Mouse (Mus musculus): ENCODE data around the gene Tgif1. TPM values are rescaled to one million over a fixed set of nuclear protein-coding genes. Genes with fewer than 3 reads are reported as not detected.

Tgif1 gene
- polyA plus RNA-seq (2015; fragmentation: Nextera tagmentation; extraction: Ambion mirVana): 95.5 TPM in 2 replicates

DNA sequence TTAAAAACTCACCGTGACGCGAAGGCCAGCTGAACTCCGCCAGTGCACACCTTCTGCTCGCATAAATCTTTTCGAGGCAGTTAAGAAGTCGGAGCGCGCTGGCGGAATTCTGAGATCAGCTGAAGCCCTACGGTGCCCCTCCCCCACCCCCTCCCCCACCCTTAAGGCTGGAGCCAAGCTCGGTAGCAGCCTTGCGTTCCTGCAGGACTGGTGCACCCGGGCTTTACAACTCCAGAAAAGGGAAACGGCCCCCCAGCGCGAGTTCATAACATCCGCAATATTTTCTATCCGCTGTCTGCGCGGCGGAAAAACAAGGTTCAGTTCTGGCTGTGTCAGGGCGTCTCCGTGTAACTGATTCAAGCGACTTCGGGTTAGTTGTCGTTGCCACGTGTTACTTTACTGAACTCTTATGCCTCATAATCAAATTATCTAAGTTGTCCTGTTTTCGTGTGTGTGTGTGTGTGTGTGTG, at the start of gene Tgif1:
Tgif1 (minus strand) TSS at position 111 of the 470 bp plus-strand sequence.
- H3K4me3 ChIP-seq: peak within 1 kb of the TSS; percentile 76
- H3K27ac ChIP-seq: peak within 1 kb of the TSS; percentile 99
- under 1% methylated on average over 29 of the region's 29 CpGs for WGBS
- no peaks in the 10 kb centered on the region for H3K9me3 ChIP-seq
- ATAC-seq (ENCODE audit: insufficient number of reproducible peaks, insufficient read depth, low FRiP score, low TSS enrichment, low read depth): no peak
- no peaks in the 10 kb centered on the region for H3K27me3 ChIP-seq
- peak within 1 kb of the TSS; percentile 89 for H3K4me2 ChIP-seq
- H3K9ac ChIP-seq: peak within 1 kb of the TSS; percentile 95
- H3K4me1 ChIP-seq: peaks cover 10% of the 10 kb centered on the region; the same call in 1 of the 2 replicates
- no peaks in the 10 kb centered on the region for H3K36me3 ChIP-seq

DNA sequence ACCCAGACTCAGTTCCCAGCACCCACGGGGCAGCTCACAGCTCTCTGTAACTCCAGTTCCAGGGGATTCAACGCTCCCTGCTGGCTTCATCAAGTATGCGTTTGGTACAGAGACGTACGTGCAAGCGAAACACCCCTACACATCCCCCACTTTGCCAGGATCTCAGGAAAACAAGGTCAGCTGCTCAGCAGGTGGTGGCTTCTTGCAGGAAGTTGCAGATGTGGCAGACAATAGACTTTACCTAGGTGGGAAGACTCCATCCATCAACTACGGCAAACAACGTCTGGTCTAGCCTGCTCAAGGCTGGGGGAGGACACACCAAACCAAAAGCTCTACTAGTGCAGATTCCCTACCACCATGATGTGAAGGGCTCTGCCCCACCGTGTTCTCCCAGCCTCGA, 47.3 kb upstream of the Tgif1 start:
- no peaks in the 10 kb centered on the region for H3K36me3 ChIP-seq
- no peaks in the 10 kb centered on the region for H3K4me1 ChIP-seq
- WGBS: 80% methylated on average over 10 of the region's 10 CpGs
- no peaks in the 10 kb centered on the region for H3K27me3 ChIP-seq
- no peak overlapping the region for H3K9ac ChIP-seq
- no peaks in the 10 kb centered on the region for H3K9me3 ChIP-seq
- ATAC-seq (ENCODE audit: insufficient number of reproducible peaks, insufficient read depth, low FRiP score, low TSS enrichment, low read depth): no peak
- H3K4me3 ChIP-seq: no peak overlapping the region
- no peak overlapping the region for H3K4me2 ChIP-seq
- H3K27ac ChIP-seq: no peak overlapping the region

DNA sequence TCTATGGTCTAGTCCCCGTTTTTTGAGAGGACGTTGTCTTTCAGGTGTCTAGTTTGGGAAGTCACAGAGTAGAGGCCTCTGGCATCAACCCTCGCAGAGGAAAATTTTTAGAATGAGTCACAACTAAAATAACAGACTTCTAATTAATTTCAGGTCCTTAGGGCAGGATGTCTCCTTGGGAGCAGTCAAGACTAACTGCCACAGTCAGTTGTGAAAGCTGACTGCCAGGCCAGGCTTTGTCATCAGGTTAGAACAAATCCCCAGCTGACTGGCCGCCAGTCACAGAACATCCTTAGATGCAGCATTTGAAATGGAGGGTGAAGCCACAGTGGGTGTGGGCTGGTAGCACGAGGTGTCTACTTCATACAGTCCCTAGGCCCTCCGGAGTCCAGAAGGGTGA, 46.3 kb upstream of the Tgif1 start:
- no peak for ATAC-seq (ENCODE audit: insufficient number of reproducible peaks, insufficient read depth, low FRiP score, low TSS enrichment, low read depth)

DNA sequence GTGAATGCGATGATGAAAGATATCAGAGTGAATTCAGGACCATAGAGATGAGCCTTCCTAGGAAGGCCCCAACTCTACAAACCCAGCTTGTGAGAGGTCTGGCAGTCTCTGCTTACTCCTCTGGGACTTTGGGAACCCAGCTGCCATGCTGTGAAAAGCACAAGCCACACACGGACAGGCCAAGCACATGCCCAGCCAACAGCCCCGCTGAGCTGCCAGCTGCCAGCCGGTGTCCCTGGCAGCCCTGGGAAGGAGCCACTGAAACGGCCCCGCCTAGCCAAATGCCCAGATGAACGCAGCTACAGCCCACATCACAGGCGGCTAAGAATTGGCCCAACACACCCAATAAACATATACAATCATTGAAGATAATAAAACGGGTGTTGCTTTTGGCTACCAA, 41.5 kb upstream of the Tgif1 start:
- 88% methylated on average over 9 of the region's 9 CpGs for WGBS
- ATAC-seq (ENCODE audit: insufficient number of reproducible peaks, insufficient read depth, low FRiP score, low TSS enrichment, low read depth): no peak
- H3K27ac ChIP-seq: no peak overlapping the region
- no peaks in the 10 kb centered on the region for H3K27me3 ChIP-seq
- H3K4me2 ChIP-seq: no peak overlapping the region
- H3K9ac ChIP-seq: no peak overlapping the region
- no peak overlapping the region for H3K4me3 ChIP-seq
- H3K36me3 ChIP-seq: no peaks in the 10 kb centered on the region
- no peaks in the 10 kb centered on the region for H3K9me3 ChIP-seq
- H3K4me1 ChIP-seq: peaks cover 9% of the 10 kb centered on the region

More for the DNA sequence above, 46.3 kb upstream of the Tgif1 start:
- no peaks in the 10 kb centered on the region for H3K9me3 ChIP-seq
- H3K4me3 ChIP-seq: no peak overlapping the region
- 74% methylated on average over 6 of the region's 6 CpGs for WGBS
- H3K27ac ChIP-seq: no peak overlapping the region
- H3K27me3 ChIP-seq: no peaks in the 10 kb centered on the region
- H3K4me2 ChIP-seq: no peak overlapping the region
- no peaks in the 10 kb centered on the region for H3K36me3 ChIP-seq
- no peak overlapping the region for H3K9ac ChIP-seq
- no peaks in the 10 kb centered on the region for H3K4me1 ChIP-seq

DNA sequence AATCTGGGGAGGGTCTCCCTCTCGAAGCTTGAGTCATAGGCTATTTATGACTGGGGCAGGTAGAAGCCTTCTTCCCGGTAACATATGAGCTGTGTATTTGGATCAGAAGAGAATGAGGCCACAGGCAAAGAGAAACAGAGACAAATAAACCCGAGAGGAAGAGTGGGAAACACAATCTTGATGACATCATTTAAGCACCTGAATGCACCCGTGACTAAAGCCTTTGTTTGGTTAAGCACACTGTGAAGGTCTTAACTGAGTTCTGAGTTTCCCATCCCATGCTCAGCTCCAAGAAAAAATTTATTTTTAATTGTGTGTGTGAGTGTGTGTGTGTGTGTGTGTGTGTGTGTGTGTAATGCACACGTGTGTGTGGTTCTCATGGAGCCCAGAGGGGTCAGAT, 39.8 kb upstream of the Tgif1 start:
- H3K27me3 ChIP-seq: no peaks in the 10 kb centered on the region
- H3K27ac ChIP-seq: no peak overlapping the region
- no peak overlapping the region for H3K4me3 ChIP-seq
- H3K9me3 ChIP-seq: no peaks in the 10 kb centered on the region
- H3K4me2 ChIP-seq: no peak overlapping the region
- no peaks in the 10 kb centered on the region for H3K36me3 ChIP-seq
- H3K4me1 ChIP-seq: peaks cover 9% of the 10 kb centered on the region
- ATAC-seq (ENCODE audit: insufficient number of reproducible peaks, insufficient read depth, low FRiP score, low TSS enrichment, low read depth): no peak
- WGBS: 61% methylated on average over 5 of the region's 5 CpGs
- H3K9ac ChIP-seq: no peak overlapping the region

DNA sequence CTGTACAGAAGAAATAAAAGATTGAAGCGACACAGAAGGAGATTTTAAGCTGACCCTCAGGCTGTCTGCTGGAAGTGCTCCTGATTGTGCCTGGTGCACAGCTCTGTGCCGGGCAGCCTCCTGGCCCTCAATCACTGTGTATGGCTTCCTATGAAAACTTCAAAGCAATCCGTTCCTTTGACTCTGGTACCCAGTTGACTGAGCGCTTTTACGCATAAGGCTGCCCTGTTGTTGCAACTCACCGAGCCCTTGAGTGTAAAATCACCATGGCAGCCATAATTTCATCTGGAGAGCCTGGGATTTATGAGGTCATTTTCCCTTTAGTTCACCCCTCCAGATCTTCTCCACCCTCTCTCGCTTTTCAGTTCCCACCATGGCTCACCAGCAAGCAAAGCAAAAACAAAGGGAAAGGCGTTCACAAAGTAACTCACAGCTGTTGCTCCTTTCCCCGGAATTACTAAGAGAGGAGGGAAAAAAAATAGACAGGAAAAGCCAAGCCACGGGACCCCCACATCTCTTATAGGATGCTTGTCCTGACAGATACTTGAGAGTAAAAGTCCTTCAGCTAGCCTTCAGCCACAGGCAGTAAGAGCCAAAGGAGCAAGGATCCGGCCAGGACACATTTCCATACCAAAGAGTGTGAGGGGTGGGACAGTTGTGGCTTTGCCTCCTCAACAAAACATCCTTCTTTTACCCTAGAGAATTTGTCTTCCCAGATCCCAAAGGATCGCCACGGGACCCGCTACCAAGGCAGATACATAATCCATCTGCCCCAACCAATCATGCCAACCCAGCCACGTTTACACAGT, 39.1 kb upstream of the Tgif1 start:
- no peak for ATAC-seq (ENCODE audit: insufficient number of reproducible peaks, insufficient read depth, low FRiP score, low TSS enrichment, low read depth)
- Histone ChIP-seq H3K4me3 (no peak overlapping the region), H3K9ac (no peak overlapping the region), H3K36me3 (no peaks in the 10 kb centered on the region), H3K27ac (no peak overlapping the region), H3K4me1 (peaks cover 9% of the 10 kb centered on the region), H3K9me3 (no peaks in the 10 kb centered on the region), H3K4me2 (peak overlapping the region; percentile 9; the same call in 1 of the 2 replicates), H3K27me3 (no peaks in the 10 kb centered on the region)
- 32% methylated on average over 15 of the region's 15 CpGs for WGBS

DNA sequence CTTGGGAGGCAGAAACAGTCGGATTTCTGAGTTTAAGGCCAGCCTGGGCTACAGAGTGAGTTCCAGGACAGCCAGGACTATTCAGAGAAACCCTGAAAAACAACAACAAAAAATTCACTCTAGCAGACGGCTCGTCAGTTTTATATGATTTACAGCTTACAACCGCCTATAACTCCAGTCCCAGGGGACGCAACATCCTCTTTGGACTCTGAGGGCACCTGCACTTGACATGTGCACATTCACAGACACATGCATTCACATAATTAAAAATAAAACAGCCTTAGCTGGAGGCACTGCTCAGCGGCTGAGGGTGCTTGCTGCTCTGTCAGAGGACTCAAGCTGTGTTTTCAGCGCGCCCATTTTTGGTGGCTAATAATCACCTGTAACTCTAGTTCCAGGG, 37.2 kb upstream of the Tgif1 start:
- Histone ChIP-seq H3K27me3 (no peaks in the 10 kb centered on the region), H3K4me3 (no peak overlapping the region), H3K9me3 (no peaks in the 10 kb centered on the region), H3K27ac (no peak overlapping the region), H3K4me1 (peaks cover 9% of the 10 kb centered on the region), H3K36me3 (no peaks in the 10 kb centered on the region), H3K4me2 (no peak overlapping the region), H3K9ac (no peak overlapping the region)
- no peak for ATAC-seq (ENCODE audit: insufficient number of reproducible peaks, insufficient read depth, low FRiP score, low TSS enrichment, low read depth)
- 81% methylated on average over 8 of the region's 8 CpGs for WGBS

DNA sequence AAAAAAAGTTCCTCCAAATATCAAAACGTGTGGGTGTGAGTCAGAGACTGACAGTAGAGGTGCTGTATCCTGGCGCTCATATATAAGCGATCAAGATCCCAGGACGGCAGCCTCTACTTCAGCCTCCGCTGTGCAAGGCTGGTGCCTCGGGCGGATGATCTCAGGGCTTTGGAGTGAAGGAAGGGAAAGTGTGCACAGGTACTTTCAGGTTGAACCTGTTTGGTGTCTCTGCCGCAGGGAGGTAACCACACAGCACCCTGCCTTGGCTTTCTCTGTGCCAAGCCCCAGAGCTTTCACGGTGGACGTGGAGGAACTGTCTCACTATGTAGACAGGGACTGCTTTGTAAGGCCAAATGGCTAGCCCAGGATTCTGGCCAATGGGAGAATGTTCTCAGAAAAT, 35.3 kb upstream of the Tgif1 start:
- H3K4me1 ChIP-seq: peaks cover 9% of the 10 kb centered on the region
- no peak overlapping the region for H3K4me3 ChIP-seq
- H3K27ac ChIP-seq: peak overlapping the region; percentile 39; the same call in 1 of the 2 replicates
- no peaks in the 10 kb centered on the region for H3K36me3 ChIP-seq
- 69% methylated on average over 10 of the region's 10 CpGs for WGBS
- no peaks in the 10 kb centered on the region for H3K27me3 ChIP-seq
- no peaks in the 10 kb centered on the region for H3K9me3 ChIP-seq
- no peak overlapping the region for H3K4me2 ChIP-seq
- no peak overlapping the region for H3K9ac ChIP-seq
- ATAC-seq (ENCODE audit: insufficient number of reproducible peaks, insufficient read depth, low FRiP score, low TSS enrichment, low read depth): no peak

DNA sequence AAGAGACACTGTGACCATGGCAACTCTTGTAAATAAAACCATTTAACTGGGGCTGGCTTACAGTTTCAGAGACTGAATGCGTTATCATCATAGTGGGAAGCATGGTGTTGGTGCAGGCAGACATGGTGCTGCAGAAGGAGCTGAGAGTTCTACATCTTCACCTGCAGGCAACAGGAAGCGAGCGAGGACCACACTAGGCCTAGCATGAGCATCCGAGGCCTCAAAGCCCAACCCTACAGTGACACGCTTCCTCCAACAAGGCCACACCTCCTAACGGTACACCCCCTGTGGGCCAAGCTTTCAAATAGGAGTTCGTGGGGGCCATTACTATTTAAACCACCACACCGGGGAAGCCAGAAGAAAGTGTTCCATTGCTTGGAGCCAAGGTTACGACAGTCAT, 34.5 kb upstream of the Tgif1 start:
- H3K4me2 ChIP-seq: no peak overlapping the region
- H3K36me3 ChIP-seq: no peaks in the 10 kb centered on the region
- H3K27me3 ChIP-seq: no peaks in the 10 kb centered on the region
- H3K27ac ChIP-seq: no peak overlapping the region
- no peak for ATAC-seq (ENCODE audit: insufficient number of reproducible peaks, insufficient read depth, low FRiP score, low TSS enrichment, low read depth)
- no peaks in the 10 kb centered on the region for H3K9me3 ChIP-seq
- no peak overlapping the region for H3K9ac ChIP-seq
- no peak overlapping the region for H3K4me3 ChIP-seq
- 86% methylated on average over 9 of the region's 9 CpGs for WGBS
- peaks cover 8% of the 10 kb centered on the region for H3K4me1 ChIP-seq

DNA sequence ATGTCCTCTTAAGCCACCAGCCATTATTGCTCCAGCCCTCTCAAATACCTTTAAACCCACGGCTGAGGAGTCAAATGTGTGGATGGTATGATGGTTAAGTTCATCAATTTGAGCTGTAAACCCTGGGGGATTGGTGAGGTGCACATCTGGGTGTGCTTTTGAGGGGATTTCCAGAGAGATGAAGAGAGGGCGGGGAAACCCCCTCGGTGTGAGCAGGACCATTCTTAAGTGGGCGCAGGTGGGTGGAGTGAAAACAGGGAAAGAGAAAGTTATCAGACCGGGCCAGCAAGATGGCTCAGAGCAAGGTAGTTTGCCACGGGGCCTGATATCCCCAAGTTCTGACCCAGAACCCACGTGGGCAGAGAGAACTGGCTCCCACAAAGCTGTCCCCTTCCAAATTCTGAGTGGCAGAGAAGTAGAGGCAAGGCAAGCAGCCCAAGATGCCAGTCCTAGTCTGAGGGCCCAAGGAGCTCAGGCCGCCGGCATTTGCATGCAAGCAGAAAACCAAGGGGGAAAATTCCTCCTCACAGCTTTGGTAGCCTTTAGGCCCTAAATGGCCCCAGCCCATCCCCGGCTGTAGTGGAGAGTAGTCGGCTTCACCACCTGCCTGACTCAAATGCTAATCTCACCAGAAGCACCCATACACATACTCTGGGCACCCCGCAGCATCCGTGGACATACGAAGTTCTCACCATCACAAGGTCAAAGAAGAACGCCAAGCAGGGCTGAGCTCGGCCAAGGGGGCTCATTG, 33.5 kb upstream of the Tgif1 start:
- Histone ChIP-seq H3K9ac (no peak overlapping the region), H3K27ac (no peak overlapping the region), H3K27me3 (no peaks in the 10 kb centered on the region), H3K4me2 (no peak overlapping the region), H3K4me1 (peaks cover 9% of the 10 kb centered on the region), H3K9me3 (no peaks in the 10 kb centered on the region), H3K36me3 (no peaks in the 10 kb centered on the region), H3K4me3 (no peak overlapping the region)
- no peak for ATAC-seq (ENCODE audit: insufficient number of reproducible peaks, insufficient read depth, low FRiP score, low TSS enrichment, low read depth)
- 77% methylated on average over 16 of the region's 16 CpGs for WGBS

DNA sequence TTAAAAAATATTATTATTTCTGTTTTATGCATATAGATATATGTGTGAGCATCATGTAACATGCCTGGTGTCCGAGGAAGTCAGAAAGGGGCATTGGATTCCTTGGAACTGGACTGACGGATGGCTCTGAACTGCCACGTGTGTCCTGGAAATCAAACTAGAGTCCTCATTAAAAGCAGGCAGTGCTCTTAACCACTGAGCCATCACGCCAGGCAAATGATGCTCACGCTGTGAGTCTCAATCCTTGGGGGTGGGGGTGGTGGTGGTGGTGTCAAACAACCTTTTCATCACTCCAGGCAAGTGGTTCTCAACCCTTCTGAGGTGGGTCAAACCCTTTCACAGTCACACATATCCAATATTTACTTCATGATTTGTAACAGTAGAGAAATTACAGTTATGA, 32.5 kb upstream of the Tgif1 start:
- Histone ChIP-seq H3K9me3 (no peaks in the 10 kb centered on the region), H3K36me3 (no peaks in the 10 kb centered on the region), H3K27ac (no peak overlapping the region), H3K27me3 (no peaks in the 10 kb centered on the region), H3K9ac (no peak overlapping the region), H3K4me3 (no peak overlapping the region), H3K4me1 (peaks cover 15% of the 10 kb centered on the region), H3K4me2 (no peak overlapping the region)
- 84% methylated on average over 5 of the region's 5 CpGs for WGBS
- ATAC-seq (ENCODE audit: insufficient number of reproducible peaks, insufficient read depth, low FRiP score, low TSS enrichment, low read depth): no peak

DNA sequence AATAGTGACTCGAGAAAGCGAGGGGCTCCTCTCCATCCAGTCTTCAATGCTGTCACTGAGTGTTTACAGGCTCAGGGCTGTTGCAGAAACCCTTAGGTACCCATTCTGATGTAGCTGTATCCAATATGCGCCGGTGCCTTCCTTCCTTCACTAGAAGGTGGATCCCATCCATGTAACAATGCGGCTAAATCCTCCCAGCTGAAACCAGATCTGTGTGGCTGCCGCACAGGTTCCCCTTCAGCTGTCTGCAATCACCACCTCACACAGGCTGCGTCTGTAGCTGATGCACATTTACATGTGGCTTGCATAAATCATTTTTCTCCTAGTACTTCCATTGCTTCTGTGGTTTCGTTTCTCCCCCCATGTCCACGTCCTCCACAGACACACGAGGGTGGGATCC, 28.6 kb upstream of the Tgif1 start:
- H3K4me1 ChIP-seq: peaks cover 16% of the 10 kb centered on the region
- H3K36me3 ChIP-seq: no peaks in the 10 kb centered on the region
- no peaks in the 10 kb centered on the region for H3K27me3 ChIP-seq
- WGBS: 40% methylated on average over 10 of the region's 10 CpGs
- peak overlapping the region; percentile 16; the same call in 1 of the 2 replicates for H3K4me2 ChIP-seq
- H3K9me3 ChIP-seq: no peaks in the 10 kb centered on the region
- H3K4me3 ChIP-seq: no peak overlapping the region
- no peak for ATAC-seq (ENCODE audit: insufficient number of reproducible peaks, insufficient read depth, low FRiP score, low TSS enrichment, low read depth)
- H3K9ac ChIP-seq: no peak overlapping the region
- H3K27ac ChIP-seq: no peak overlapping the region

All from embryonic facial prominence, embryonic 13.5 days (tissue).